Mouse (Mus musculus) testis, adult 2 months (tissue): ENCODE measurements around the gene Neurl4. TPM values are rescaled to one million over a fixed set of nuclear protein-coding genes. Genes with fewer than 3 reads are reported as not detected.
A peak's percentile ranks its signal among the peaks of the same experiment; 100 is the strongest.
"Not testable (repeated sequence)": the region's sequence is repeated elsewhere in the genome, so short reads cannot be mapped to it uniquely, and the experiment has no call there.

Experiments
- H3K27ac ChIP-seq: fragments of 200-500 bp; 2 replicates; pipeline ENCODE4 v1.5.1; 2012; ENCODE audit warnings: low read depth, low read length; ENCODE audit not compliant: control insufficient read depth, insufficient read depth
- H3K27me3 ChIP-seq: fragments of 200-500 bp; 2 replicates; pipeline ENCODE4 v1.6.1; 2012; ENCODE audit warnings: mild to moderate bottlenecking, low read length, moderate library complexity; ENCODE audit not compliant: control insufficient read depth, insufficient read depth
- H3K36me3 ChIP-seq: fragments of 200-500 bp; 2 replicates; pipeline ENCODE4 v1.6.1; 2012; ENCODE audit warnings: mild to moderate bottlenecking, low read length; ENCODE audit not compliant: control insufficient read depth, insufficient read depth
- H3K4me1 ChIP-seq: fragments of 200-500 bp; 2 replicates; pipeline ENCODE4 v1.6.1; 2012; ENCODE audit warnings: low read length; ENCODE audit not compliant: control insufficient read depth, insufficient read depth
- H3K4me3 ChIP-seq: fragments of 200-500 bp; 2 replicates; pipeline ENCODE4 v1.5.1; 2012; ENCODE audit warnings: low read depth, mild to moderate bottlenecking, low read length, moderate library complexity, mixed read lengths; ENCODE audit not compliant: control insufficient read depth
- CTCF ChIP-seq: fragments of 200-500 bp; IDR thresholded peaks from 2 replicates; pipeline ENCODE4 v1.5.1; 2012; ENCODE audit warnings: low read depth, mild to moderate bottlenecking, inconsistent platforms, low read length, moderate library complexity; ENCODE audit not compliant: control insufficient read depth, insufficient read depth, insufficient replicate concordance
- POLR2A ChIP-seq: fragments of 200-500 bp; IDR thresholded peaks from 2 replicates; pipeline ENCODE4 v1.6.1; 2012; ENCODE audit warnings: low read depth, mild to moderate bottlenecking, inconsistent platforms, low read length, moderate library complexity; ENCODE audit not compliant: control insufficient read depth
- polyA plus RNA-seq: library from polyadenylated mRNA; depleted of rRNA; stranded (reverse); fragments of >200 nt; gene quantifications from 2 replicates; pipeline ENCODE4 v1.2.3, GENCODE M21; 2012; rRNA removed

Gene Neurl4
- polyA plus RNA-seq, 1 experiment: 57.7 TPM

DNA sequence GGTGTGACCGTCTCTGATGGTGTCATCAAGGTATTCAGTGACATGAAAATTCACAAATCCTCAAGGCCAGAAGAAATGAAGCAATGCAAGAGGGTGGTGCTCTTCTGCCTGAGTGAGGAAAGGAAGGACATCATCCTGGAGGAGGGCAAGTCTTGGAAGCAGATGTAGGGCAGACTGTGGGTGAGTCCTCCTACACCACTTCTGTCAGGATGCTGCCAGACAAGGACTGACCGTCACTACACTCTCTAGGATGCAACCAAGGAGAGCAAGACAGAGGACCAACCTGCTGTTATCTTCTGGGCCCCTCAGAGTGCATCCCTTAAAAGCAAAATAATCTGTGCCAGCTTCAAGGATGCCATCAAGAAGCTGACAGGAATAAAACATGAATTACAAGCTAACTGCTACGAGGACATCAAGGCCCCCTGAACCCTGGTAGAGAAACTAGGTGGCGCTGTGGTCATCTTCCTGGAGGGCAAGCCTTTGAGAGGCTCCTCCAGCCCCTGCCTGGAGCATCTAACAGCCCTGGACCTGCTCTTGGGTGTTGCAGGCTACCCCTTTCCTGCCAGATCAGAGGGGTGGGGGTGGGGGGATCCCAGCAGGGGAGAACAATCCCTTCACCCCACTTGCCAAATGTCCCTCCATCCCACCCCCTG lies 50.1 kb downstream of the Neurl4 start:
- no peaks in the 10 kb centered on the region for H3K36me3 ChIP-seq
- H3K27ac ChIP-seq: no peak overlapping the region
- TF ChIP-seq POLR2A (no peak), CTCF (no peak)
- peaks cover 18% of the 10 kb centered on the region for H3K4me1 ChIP-seq
- no peaks in the 10 kb centered on the region for H3K27me3 ChIP-seq
- no peak overlapping the region for H3K4me3 ChIP-seq

DNA sequence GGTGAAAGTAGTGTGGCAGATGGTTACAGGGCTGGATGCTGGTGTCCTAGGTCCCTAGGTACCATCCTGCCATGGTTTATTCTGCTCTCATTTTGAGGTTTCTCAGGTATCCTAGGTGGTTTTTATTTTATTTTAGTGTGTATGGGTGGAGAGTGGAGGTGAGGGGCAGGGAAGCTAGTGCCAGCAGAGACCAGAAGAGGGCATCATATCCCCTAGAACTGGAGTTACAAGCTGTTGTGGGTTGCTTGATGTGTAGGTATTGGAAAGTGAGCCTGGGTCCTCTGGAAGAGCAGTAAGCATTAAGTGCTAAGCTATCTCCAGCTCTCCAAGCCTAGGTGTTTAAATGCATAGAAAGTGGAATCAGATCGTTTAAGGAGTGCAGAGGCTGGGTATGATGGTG lies 51.4 kb downstream of the Neurl4 start:
- TF ChIP-seq POLR2A (no peak), CTCF (no peak)
- Histone ChIP-seq H3K36me3 (no peaks in the 10 kb centered on the region), H3K27me3 (no peaks in the 10 kb centered on the region), H3K27ac (no peak overlapping the region), H3K4me3 (no peak overlapping the region), H3K4me1 (peaks cover 15% of the 10 kb centered on the region)

DNA sequence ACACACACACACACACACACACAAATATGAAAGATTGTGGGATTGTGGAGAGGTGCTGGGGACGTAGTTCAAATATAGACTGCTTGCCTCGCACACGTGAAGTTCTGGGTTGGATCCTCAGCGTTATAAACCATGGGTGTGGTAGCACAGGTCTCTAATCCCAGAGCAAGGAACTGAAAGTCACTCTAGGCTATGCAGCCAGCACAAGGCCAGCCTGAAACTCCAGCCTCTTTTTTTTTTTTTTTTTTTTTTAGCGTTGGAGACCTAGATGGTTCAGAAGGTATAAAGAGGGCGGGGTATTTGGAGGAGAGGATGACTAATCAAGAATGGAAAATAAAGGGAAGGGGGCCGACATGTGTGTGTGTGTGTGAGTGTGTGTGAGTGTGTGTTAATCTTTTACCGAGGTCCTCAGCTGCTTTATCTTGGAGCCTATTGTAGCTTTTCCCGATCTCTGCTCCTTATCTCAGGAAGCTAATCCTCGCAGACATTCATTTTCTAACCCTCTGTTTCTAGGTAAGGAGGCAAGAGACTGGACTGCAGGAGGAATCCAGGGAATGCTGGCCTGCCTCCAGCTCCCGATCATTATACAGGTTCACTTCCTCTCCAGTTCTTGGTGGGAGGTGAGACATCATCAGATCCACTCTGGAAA lies 52.5 kb downstream of the Neurl4 start:
- H3K27me3 ChIP-seq: no peaks in the 10 kb centered on the region
- H3K4me3 ChIP-seq: no peak overlapping the region
- TF ChIP-seq POLR2A (no peak), CTCF (no peak)
- no peak overlapping the region for H3K27ac ChIP-seq
- H3K36me3 ChIP-seq: no peaks in the 10 kb centered on the region
- peaks cover 5% of the 10 kb centered on the region for H3K4me1 ChIP-seq

DNA sequence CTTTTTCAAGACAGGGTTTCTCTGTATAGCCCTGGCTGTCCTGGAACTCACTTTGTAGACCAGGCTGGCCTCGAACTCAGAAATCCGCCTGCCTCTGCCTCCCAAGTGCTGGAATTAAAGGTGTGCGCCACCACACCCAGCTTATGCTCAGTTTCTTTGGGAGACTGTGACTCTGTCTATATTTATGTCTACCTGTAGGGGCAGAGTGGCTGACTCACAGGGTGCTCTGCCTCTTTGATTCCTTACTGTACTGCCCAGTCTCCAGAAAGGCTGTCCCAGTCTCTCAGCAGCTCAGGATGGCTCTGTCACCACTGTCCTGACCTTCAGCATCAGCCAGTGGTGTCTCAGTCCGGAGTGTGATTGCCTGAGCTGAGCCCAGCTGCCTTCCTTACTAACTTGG lies 54.7 kb downstream of the Neurl4 start:
- H3K4me1 ChIP-seq, H3K27ac ChIP-seq, H3K36me3 ChIP-seq, H3K27me3 ChIP-seq, H3K4me3 ChIP-seq: not testable (repeated sequence)

DNA sequence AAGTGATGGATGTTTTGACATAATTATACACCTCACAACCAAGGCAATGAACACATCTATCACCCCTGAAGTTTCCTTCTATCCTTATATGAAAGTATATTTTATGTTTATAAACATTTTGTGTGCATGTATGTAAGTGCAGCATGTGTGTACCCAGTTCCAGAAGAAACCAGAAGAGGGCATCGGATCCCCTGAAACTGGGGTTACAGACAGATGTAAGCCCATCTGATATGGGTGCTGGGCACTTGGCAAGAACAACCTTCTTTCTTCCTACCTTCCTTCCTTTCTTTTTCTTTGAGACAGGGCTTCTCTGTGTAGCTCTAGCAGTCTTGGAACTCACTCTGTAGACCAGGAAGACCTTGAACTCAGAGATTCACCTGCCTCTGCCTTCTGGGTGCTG lies 55.3 kb downstream of the Neurl4 start:
- H3K4me3 ChIP-seq: no peak overlapping the region
- H3K36me3 ChIP-seq: no peaks in the 10 kb centered on the region
- H3K4me1 ChIP-seq: no peaks in the 10 kb centered on the region
- no peak for TF ChIP-seq CTCF
- H3K27me3 ChIP-seq: no peaks in the 10 kb centered on the region
- H3K27ac ChIP-seq: no peak overlapping the region

DNA sequence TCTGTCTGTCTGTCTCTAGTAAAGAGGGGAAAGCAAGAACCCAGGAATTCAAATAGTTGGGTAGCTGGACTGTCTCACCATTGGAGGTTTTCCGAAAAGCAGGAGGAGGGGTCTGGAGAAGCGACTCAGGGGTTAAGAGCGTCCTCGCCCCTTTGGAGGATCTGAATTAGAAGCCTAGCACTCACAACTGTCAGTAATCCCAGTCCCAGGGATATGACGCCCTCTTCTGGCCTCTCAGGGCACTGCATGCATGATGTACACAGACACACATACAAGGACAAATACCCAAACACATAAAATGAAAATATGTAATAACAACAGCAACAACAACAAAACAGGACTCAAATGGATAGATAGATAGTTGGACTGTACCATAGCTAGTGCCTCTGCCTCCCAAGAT lies 59.7 kb downstream of the Neurl4 start:
- Histone ChIP-seq H3K4me1 (peaks cover 4% of the 10 kb centered on the region), H3K27me3 (no peaks in the 10 kb centered on the region), H3K27ac (no peak overlapping the region), H3K36me3 (no peaks in the 10 kb centered on the region), H3K4me3 (no peak overlapping the region)
- TF ChIP-seq CTCF (peak; percentile 49; the same call in 1 of the 2 replicates), POLR2A (no peak)

DNA sequence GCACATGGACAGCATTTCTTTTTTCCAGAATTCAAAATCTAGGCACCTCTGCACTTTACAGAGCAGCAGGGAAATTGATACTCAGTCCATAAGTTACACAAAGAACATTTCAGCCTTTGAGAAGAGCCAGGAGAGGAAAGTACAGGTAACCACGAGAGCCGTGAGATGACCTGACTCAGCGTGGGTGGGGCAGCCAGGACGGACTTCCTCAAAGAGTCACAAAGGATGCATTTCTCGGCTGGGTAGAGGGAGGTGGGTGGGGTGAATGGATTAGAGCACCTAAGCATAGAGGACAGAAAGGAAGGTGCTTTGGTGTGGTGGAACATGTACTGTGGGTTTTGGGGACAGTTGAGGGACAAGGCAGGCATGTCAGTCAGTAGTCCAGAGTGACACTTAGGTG lies 61.0 kb downstream of the Neurl4 start:
- no peak overlapping the region for H3K27ac ChIP-seq
- no peaks in the 10 kb centered on the region for H3K27me3 ChIP-seq
- peaks cover 16% of the 10 kb centered on the region for H3K4me1 ChIP-seq
- H3K36me3 ChIP-seq: no peaks in the 10 kb centered on the region
- H3K4me3 ChIP-seq: no peak overlapping the region
- TF ChIP-seq POLR2A (no peak), CTCF (no peak)

Other genes with a start within 250 kb of the Neurl4 start
- 0.25 and 0.38 TPM in 2 replicates for gene Sox15, start 245.8 kb upstream of the Neurl4 start, polyA plus RNA-seq
- 41.9 and 42.5 TPM in 2 replicates for gene Mpdu1, start 238.4 kb upstream of the Neurl4 start, polyA plus RNA-seq
- gene Cd68, start 234.9 kb upstream of the Neurl4 start, polyA plus RNA-seq: 3.9 and 4.4 TPM in 2 replicates
- gene Eif4a1, start 228.6 kb upstream of the Neurl4 start, polyA plus RNA-seq: 166 and 210 TPM in 2 replicates
- 54.7 and 67.6 TPM in 2 replicates for gene Senp3, start 219.0 kb upstream of the Neurl4 start, polyA plus RNA-seq
- 4.2 and 5.6 TPM in 2 replicates for gene Tnfsf13, start 215.3 kb upstream of the Neurl4 start, polyA plus RNA-seq
- gene Tnfsf12, start 205.2 kb upstream of the Neurl4 start, polyA plus RNA-seq: 2.9 and 3.3 TPM in 2 replicates
- 1.3 and 1.9 TPM in 2 replicates for gene Tnfsfm13, start 205.0 kb upstream of the Neurl4 start, polyA plus RNA-seq
- 54.7 and 75.8 TPM in 2 replicates for gene Polr2a, start 142.4 kb upstream of the Neurl4 start, polyA plus RNA-seq
- 210 and 236 TPM in 2 replicates for gene Slc35g3, start 139.1 kb upstream of the Neurl4 start, polyA plus RNA-seq
- 5.1 and 6.0 TPM in 2 replicates for gene Zbtb4, start 135.2 kb upstream of the Neurl4 start, polyA plus RNA-seq
- gene Chrnb1, start 105.1 kb upstream of the Neurl4 start, polyA plus RNA-seq: 0.79 and 1.2 TPM in 2 replicates
- gene Fgf11, start 99.2 kb upstream of the Neurl4 start, polyA plus RNA-seq: 2.7 and 3.2 TPM in 2 replicates
- gene Tmem102, start 95.4 kb upstream of the Neurl4 start, polyA plus RNA-seq: 0.52 and 0.79 TPM in 2 replicates
- 136 and 193 TPM in 2 replicates for gene Gm39566, start 85.8 kb upstream of the Neurl4 start, polyA plus RNA-seq
- 758 and 858 TPM in 2 replicates for gene Spem2, start 82.6 kb upstream of the Neurl4 start, polyA plus RNA-seq
- 1,704 and 1,758 TPM in 2 replicates for gene Spem1, start 78.9 kb upstream of the Neurl4 start, polyA plus RNA-seq
- gene Nlgn2, start 63.3 kb upstream of the Neurl4 start, polyA plus RNA-seq: 2.4 and 2.7 TPM in 2 replicates
- gene Tmem256, start 62.6 kb upstream of the Neurl4 start, polyA plus RNA-seq: 21.9 and 22.7 TPM in 2 replicates
- 6.5 and 8.5 TPM in 2 replicates for gene Plscr3, start 54.7 kb upstream of the Neurl4 start, polyA plus RNA-seq
- 1.6 and 1.9 TPM in 2 replicates for gene Tnk1, start 42.3 kb upstream of the Neurl4 start, polyA plus RNA-seq
- gene Tmem95, start 23.1 kb upstream of the Neurl4 start, polyA plus RNA-seq: 20.8 and 27.5 TPM in 2 replicates
- gene Kctd11, start 19.7 kb upstream of the Neurl4 start, polyA plus RNA-seq: 0.47 and 0.69 TPM in 2 replicates
- gene Acap1, start 5.5 kb upstream of the Neurl4 start, polyA plus RNA-seq: 4.0 and 4.9 TPM in 2 replicates
- 124 and 125 TPM in 2 replicates for gene 2810408A11Rik, start 85 bp upstream of the Neurl4 start, polyA plus RNA-seq
- 290 and 295 TPM in 2 replicates for gene Gps2, start 12.8 kb downstream of the Neurl4 start, polyA plus RNA-seq
- 621 and 702 TPM in 2 replicates for gene Eif5a, start 20.9 kb downstream of the Neurl4 start, polyA plus RNA-seq
- 3,709 and 3,883 TPM in 2 replicates for gene Ybx2, start 34.7 kb downstream of the Neurl4 start, polyA plus RNA-seq
- 1.9 and 3.6 TPM in 2 replicates for gene Slc2a4, start 47.1 kb downstream of the Neurl4 start, polyA plus RNA-seq
- 3.0 and 4.9 TPM in 2 replicates for gene Cldn7, start 63.7 kb downstream of the Neurl4 start, polyA plus RNA-seq
- gene Ctdnep1, start 80.1 kb downstream of the Neurl4 start, polyA plus RNA-seq: 120 and 137 TPM in 2 replicates
- gene Elp5, start 81.4 kb downstream of the Neurl4 start, polyA plus RNA-seq: 225 and 226 TPM in 2 replicates
- gene Gabarap, start 90.1 kb downstream of the Neurl4 start, polyA plus RNA-seq: 659 and 826 TPM in 2 replicates
- 19.0 and 21.2 TPM in 2 replicates for gene Phf23, start 94.7 kb downstream of the Neurl4 start, polyA plus RNA-seq
- 15.2 and 16.4 TPM in 2 replicates for gene Dvl2, start 99.5 kb downstream of the Neurl4 start, polyA plus RNA-seq
- gene Acadvl, start 114.3 kb downstream of the Neurl4 start, polyA plus RNA-seq: 20.6 and 20.9 TPM in 2 replicates
- gene Dlg4, start 115.9 kb downstream of the Neurl4 start, polyA plus RNA-seq: 5.6 and 6.5 TPM in 2 replicates
- gene Asgr1, start 153.0 kb downstream of the Neurl4 start, polyA plus RNA-seq: 1.00 and 1.4 TPM in 2 replicates
- 0.18 and 0.58 TPM in 2 replicates for gene Asgr2, start 191.6 kb downstream of the Neurl4 start, polyA plus RNA-seq
- 0.91 and 1.4 TPM in 2 replicates for gene Mgl2, start 229.3 kb downstream of the Neurl4 start, polyA plus RNA-seq